Mouse (Mus musculus): Measurements from ENCODE around the gene Taf9. TPM values are rescaled to one million over a fixed set of nuclear protein-coding genes. Genes with fewer than 3 reads are reported as not detected.

Taf9 gene
- polyA plus RNA-seq, 1 experiment from 2014 or later: 17.0 TPM

DNA sequence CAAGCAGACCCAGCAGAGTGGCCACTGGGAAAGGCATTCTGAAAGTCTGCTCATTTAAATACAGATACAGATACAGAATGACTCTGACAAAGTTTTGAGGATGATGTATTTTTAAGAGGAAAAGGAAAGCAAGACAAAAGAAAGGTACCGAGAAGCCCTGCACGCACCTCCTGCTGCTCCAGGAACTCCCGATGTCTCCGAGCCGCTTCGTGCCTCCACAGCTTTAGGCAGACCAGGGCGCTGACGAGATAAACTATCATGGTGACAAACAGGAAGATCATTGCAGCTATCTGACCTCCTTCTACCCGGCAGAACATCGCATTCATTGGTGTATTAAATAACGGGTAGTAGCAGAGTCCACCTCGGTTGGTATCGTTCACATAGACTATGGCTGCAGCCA lies 40.1 kb upstream of the Taf9 start:
- 92% methylated on average over 13 of the region's 13 CpGs for WGBS
- H3K9ac ChIP-seq (ENCODE audit: low read depth, low read length): no peak overlapping the region
- no peak for DNase-seq (ENCODE audit: low spot score)

DNA sequence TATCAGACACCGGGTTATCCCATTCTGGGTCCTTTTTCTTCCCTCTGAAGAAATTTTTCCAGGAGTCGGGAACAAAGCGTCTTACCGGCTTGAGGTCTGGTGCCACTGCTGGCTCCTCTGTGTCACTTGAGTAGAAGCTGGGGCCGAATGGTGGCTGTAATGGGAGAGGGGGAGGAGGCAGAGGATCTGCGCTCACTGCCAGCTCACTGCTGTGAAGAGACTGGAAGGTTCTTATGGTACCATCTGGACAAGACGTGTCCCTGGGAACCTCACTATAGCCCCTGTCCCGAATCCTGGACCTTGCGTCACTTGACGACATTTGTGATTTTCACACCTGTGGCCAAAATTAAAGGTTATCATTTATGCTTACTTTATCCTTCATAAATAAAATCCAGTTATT lies 39.1 kb upstream of the Taf9 start:
- no peaks in the 10 kb centered on the region for H3K27me3 ChIP-seq (ENCODE audit: insufficient read depth, low read length)
- TF ChIP-seq CTCF (IDR thresholded peaks at IDR 0.05; ENCODE audit: low read depth): no peak
- no peak overlapping the region for H3K4me2 ChIP-seq (ENCODE audit: low read length)
- H3K27ac ChIP-seq: no peak overlapping the region
- no peaks in the 10 kb centered on the region for H3K9me3 ChIP-seq (replicated peaks; ENCODE audit: low read length)
- H3K4me3 ChIP-seq (replicated peaks; ENCODE audit: low read depth, low read length): no peak overlapping the region
- no peaks in the 10 kb centered on the region for H3K4me1 ChIP-seq (replicated peaks; ENCODE audit: insufficient read depth, low read length)
- no peak overlapping the region for H3K9ac ChIP-seq (ENCODE audit: low read depth, low read length)
- 0 out of 2 replicates have a peak, but pooled peaks cover 2% of the 10 kb centered on the region for H3K36me3 ChIP-seq (ENCODE audit: insufficient read depth, low read length)
- 92% methylated on average over 10 of the region's 10 CpGs for WGBS
- DNase-seq (ENCODE audit: low spot score) (no peak), ATAC-seq (replicated peaks; ENCODE audit: low FRiP score, low read depth) (no peak)

More for the DNA sequence above, 40.1 kb upstream of the Taf9 start:
- Histone ChIP-seq H3K27me3 (ENCODE audit: insufficient read depth, low read length) (no peaks in the 10 kb centered on the region), H3K36me3 (ENCODE audit: insufficient read depth, low read length) (0 out of 2 replicates have a peak, but pooled peaks cover 2% of the 10 kb centered on the region), H3K4me3 (replicated peaks; ENCODE audit: low read depth, low read length) (no peak overlapping the region), H3K4me1 (replicated peaks; ENCODE audit: insufficient read depth, low read length) (no peaks in the 10 kb centered on the region), H3K4me2 (ENCODE audit: low read length) (no peak overlapping the region), H3K9me3 (replicated peaks; ENCODE audit: low read length) (no peaks in the 10 kb centered on the region), H3K27ac (no peak overlapping the region)
- TF ChIP-seq CTCF (IDR thresholded peaks at IDR 0.05; ENCODE audit: low read depth): no peak
- no peak for ATAC-seq (replicated peaks; ENCODE audit: low FRiP score, low read depth)

DNA sequence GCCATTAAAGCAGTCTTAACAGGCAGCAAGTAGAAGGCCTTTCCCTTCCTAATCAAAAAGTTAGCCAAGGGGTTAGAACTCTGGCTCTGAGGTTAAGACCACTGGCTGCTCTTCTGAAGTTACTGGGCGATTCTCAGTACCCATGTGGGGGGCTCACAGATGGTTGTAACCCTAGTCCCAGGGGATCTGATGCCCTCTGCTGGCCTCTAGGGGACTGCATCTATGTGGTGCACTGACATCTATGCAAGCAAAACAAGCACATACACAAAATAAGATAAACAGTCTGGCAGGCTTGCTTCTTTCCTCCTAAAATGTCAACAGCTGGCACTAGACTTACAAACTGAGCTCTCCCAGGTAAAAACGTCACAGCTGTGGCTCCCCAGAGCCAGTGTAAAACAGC lies 38.5 kb upstream of the Taf9 start:
- Histone ChIP-seq H3K36me3 (ENCODE audit: insufficient read depth, low read length) (0 out of 2 replicates have a peak, but pooled peaks cover 2% of the 10 kb centered on the region), H3K27ac (no peak overlapping the region), H3K4me2 (ENCODE audit: low read length) (no peak overlapping the region), H3K4me3 (replicated peaks; ENCODE audit: low read depth, low read length) (no peak overlapping the region), H3K4me1 (replicated peaks; ENCODE audit: insufficient read depth, low read length) (no peaks in the 10 kb centered on the region), H3K27me3 (ENCODE audit: insufficient read depth, low read length) (no peaks in the 10 kb centered on the region), H3K9ac (ENCODE audit: low read depth, low read length) (no peak overlapping the region), H3K9me3 (replicated peaks; ENCODE audit: low read length) (no peaks in the 10 kb centered on the region)
- peak; percentile 37; the same call in 1 of the 2 replicates for TF ChIP-seq CTCF (IDR thresholded peaks at IDR 0.05; ENCODE audit: low read depth)
- ATAC-seq (replicated peaks; ENCODE audit: low FRiP score, low read depth) (no peak), DNase-seq (ENCODE audit: low spot score) (no peak)
- 68% methylated on average over 2 of the region's 2 CpGs for WGBS

DNA sequence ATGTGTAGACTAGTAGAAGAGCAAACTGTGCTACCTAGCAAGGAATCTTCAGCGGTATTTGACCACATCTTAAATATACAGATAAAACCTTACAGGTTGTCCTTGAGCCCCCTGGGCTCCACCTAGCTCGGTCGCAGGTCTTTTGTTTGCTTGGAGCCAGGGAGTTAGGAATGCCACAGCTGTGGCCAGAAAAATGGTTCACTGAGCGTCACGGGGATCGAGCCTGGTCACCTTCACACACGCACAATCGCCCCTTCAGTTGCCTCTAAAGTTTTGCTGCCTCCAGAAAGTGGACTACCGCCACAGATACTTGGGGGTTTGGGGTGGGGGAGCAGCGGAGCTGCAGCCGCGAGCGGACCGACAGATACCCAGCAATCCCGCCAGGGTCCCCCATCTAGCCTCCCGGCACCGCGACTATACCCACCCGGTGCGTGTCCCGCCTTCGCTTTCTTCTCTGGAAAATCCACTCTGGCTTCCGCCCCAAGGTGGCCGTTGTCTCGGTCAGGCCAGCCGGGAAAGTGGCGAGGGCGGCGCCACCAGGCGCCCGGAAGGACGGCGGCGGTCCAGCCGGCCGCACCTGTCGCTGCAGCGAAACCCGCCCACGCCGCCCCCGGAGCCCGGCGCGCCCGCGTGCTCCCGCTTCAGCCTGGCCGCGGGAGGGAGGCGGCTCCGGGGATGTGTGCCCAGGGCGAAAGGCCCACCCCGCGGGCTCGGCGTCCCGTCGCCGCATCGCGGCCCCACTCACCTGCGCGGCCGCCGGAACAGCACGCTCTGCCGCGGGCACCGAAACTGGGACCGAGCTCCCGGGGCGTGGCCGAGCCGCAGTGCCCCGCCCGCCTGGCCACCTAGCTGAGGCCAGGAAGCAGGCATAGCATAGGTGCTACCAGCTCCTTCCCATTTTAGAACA lies 34.9 kb upstream of the Taf9 start, which contains the start of gene Marveld2:
TSS of gene Marveld2 (minus strand) at position 791 of the 907 bp plus-strand sequence.
- H3K4me3 ChIP-seq (replicated peaks; ENCODE audit: low read depth, low read length): peak within 1 kb of the TSS; percentile 64
- DNase-seq (ENCODE audit: low spot score): peak; percentile 49

DNA sequence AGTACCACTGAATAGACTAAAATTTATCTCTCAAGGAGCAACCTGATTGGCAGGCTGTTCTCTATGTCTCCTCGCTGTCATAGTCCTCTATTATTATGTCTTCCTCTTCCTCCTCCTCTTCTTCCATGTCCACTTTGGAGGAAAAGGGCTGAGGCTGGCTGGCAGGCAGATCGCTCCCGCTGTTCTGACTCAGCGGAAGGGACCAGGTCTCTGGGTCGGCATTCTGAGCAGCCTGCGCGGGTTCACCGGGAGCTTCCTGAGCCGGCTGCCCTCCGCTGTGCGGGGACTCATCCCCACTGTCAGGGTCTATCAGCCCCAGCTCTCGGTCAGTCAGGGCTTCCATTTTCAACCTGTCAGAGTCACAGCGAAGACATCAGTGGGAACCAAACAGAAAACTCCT lies 33.8 kb upstream of the Taf9 start:
- ATAC-seq (replicated peaks; ENCODE audit: low FRiP score, low read depth) (no peak), DNase-seq (ENCODE audit: low spot score) (no peak)
- Histone ChIP-seq H3K9ac (ENCODE audit: low read depth, low read length) (no peak overlapping the region), H3K4me3 (replicated peaks; ENCODE audit: low read depth, low read length) (no peak overlapping the region), H3K4me2 (ENCODE audit: low read length) (no peak overlapping the region), H3K36me3 (ENCODE audit: insufficient read depth, low read length) (peaks cover 13% of the 10 kb centered on the region; the same call in 1 of the 2 replicates), H3K27ac (no peak overlapping the region), H3K9me3 (replicated peaks; ENCODE audit: low read length) (no peaks in the 10 kb centered on the region), H3K27me3 (ENCODE audit: insufficient read depth, low read length) (no peaks in the 10 kb centered on the region), H3K4me1 (replicated peaks; ENCODE audit: insufficient read depth, low read length) (no peaks in the 10 kb centered on the region)
- no peak for TF ChIP-seq CTCF (IDR thresholded peaks at IDR 0.05; ENCODE audit: low read depth)
- 86% methylated on average over 13 of the region's 13 CpGs for WGBS

More for the DNA sequence above, 34.9 kb upstream of the Taf9 start, which contains the start of gene Marveld2:
- no peaks in the 10 kb centered on the region for H3K27me3 ChIP-seq (ENCODE audit: insufficient read depth, low read length)
- peak within 1 kb of the TSS; percentile 72 for H3K4me2 ChIP-seq (ENCODE audit: low read length)
- H3K4me1 ChIP-seq (replicated peaks; ENCODE audit: insufficient read depth, low read length): no peaks in the 10 kb centered on the region
- ATAC-seq (replicated peaks; ENCODE audit: low FRiP score, low read depth): peak; percentile 81
- H3K36me3 ChIP-seq (ENCODE audit: insufficient read depth, low read length): peaks cover 6% of the 10 kb centered on the region; the same call in 1 of the 2 replicates
- 3% methylated on average over 65 of the region's 77 CpGs for WGBS
- peak within 1 kb of the TSS; percentile 88 for H3K27ac ChIP-seq
- no peak; the same call in 1 of the 2 replicates for TF ChIP-seq CTCF (IDR thresholded peaks at IDR 0.05; ENCODE audit: low read depth)
- H3K9ac ChIP-seq (ENCODE audit: low read depth, low read length): peak within 1 kb of the TSS; percentile 76
- H3K9me3 ChIP-seq (replicated peaks; ENCODE audit: low read length): no peaks in the 10 kb centered on the region

DNA sequence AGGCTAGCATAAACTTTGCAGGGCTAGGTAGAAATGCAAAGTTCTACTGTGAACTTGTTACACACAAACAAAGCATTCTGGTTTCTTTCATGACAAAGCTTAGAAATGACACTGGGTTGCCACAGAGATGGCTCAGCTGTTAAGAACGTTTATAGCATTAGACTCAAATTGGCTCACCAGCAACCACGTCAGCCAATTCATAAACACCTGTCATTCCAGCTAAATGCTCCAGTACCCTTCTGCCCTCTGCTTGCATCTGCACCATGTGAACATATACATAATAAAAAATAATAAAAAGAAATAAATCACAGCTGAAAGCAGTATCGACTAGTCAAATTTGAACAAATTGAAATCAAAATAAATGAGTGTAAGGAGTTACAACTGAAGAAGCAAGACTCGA lies 29.1 kb upstream of the Taf9 start:
- no peaks in the 10 kb centered on the region for H3K27me3 ChIP-seq (ENCODE audit: insufficient read depth, low read length)
- no peaks in the 10 kb centered on the region for H3K4me1 ChIP-seq (replicated peaks; ENCODE audit: insufficient read depth, low read length)
- no peak overlapping the region for H3K4me3 ChIP-seq (replicated peaks; ENCODE audit: low read depth, low read length)
- ATAC-seq (replicated peaks; ENCODE audit: low FRiP score, low read depth): no peak
- TF ChIP-seq CTCF (IDR thresholded peaks at IDR 0.05; ENCODE audit: low read depth): no peak
- no peaks in the 10 kb centered on the region for H3K9me3 ChIP-seq (replicated peaks; ENCODE audit: low read length)
- H3K36me3 ChIP-seq (ENCODE audit: insufficient read depth, low read length): peaks cover 25% of the 10 kb centered on the region; the same call in 1 of the 2 replicates
- no peak for DNase-seq (ENCODE audit: low spot score)
- H3K9ac ChIP-seq (ENCODE audit: low read depth, low read length): no peak overlapping the region
- no peak overlapping the region for H3K27ac ChIP-seq
- WGBS: 84% methylated on average over 4 of the region's 4 CpGs
- no peak overlapping the region for H3K4me2 ChIP-seq (ENCODE audit: low read length)
